Mouse (Mus musculus) limb, embryonic 12.5 days (tissue): ENCODE measurements around the gene Mecom. TPM values are rescaled to one million over a fixed set of nuclear protein-coding genes. Genes with fewer than 3 reads are reported as not detected.

Source experiments
- ATAC-seq: fragments of 200-750 bp; cut with Nextera tagmentation; 2 replicates; pipeline ENCODE4 v1.8.0; 2017; ENCODE audit warnings: low read depth, moderate TSS enrichment; ENCODE audit not compliant: insufficient number of reproducible peaks, insufficient read depth, low FRiP score, low TSS enrichment
- H3K27ac ChIP-seq: fragments of 300-500 bp; sonication (generic); 2 replicates; pipeline ENCODE4 v1.5.1; 2016; ENCODE audit warnings: mild to moderate bottlenecking, moderate library complexity
- H3K27me3 ChIP-seq: fragments of 300-500 bp; sonication (generic); 2 replicates; pipeline ENCODE4 v1.6.1; 2016; ENCODE audit warnings: mild to moderate bottlenecking, moderate library complexity
- H3K36me3 ChIP-seq: fragments of 300-500 bp; sonication (generic); 2 replicates; pipeline ENCODE4 v1.6.1; 2016; ENCODE audit warnings: mild to moderate bottlenecking, moderate library complexity
- H3K4me1 ChIP-seq: fragments of 300-500 bp; sonication (generic); replicated peaks from 2 replicates; pipeline ENCODE4 v1.6.1; 2016
- H3K4me2 ChIP-seq: fragments of 300-500 bp; sonication (generic); 2 replicates; pipeline ENCODE4 v1.6.1; 2016; ENCODE audit warnings: mild to moderate bottlenecking, moderate library complexity
- H3K4me3 ChIP-seq: fragments of 300-500 bp; sonication (generic); replicated peaks from 2 replicates; pipeline ENCODE4 v1.5.1; 2016; ENCODE audit warnings: mild to moderate bottlenecking
- H3K9ac ChIP-seq: fragments of 300-500 bp; sonication (generic); replicated peaks from 2 replicates; pipeline ENCODE4 v1.6.1; 2016; ENCODE audit warnings: mild to moderate bottlenecking, moderate library complexity
- H3K9me3 ChIP-seq: fragments of 300-500 bp; sonication (generic); 2 replicates; pipeline ENCODE4 v1.6.1; 2016; ENCODE audit warnings: mild to moderate bottlenecking, moderate library complexity
- WGBS: fragments of 180-500 bp; shearing (Covaris S2); methylation state at CpG from one replicate; pipeline ENCODE4 v1.1.7; 2016; 5-methylcytosine and 5-hydroxymethylcytosine counted together
- polyA plus RNA-seq: library from polyadenylated mRNA; unstranded; fragments of >200 nt; fragmentation: Nextera tagmentation; extraction: Ambion mirVana; gene quantifications from 2 replicates; pipeline ENCODE4 v1.2.1, GENCODE M21; 2016

Gene Mecom
- polyA plus RNA-seq, 1 experiment from 2014 or later: 187 TPM

GRCm38 (mm10) chr3:30164834-30165233, 383.0 kb downstream of the Mecom start:
- 53% methylated on average over 4 of the region's 4 CpGs for WGBS
- H3K4me3 ChIP-seq: no peak overlapping the region
- no peak overlapping the region for H3K4me2 ChIP-seq
- H3K27ac ChIP-seq: no peak overlapping the region
- no peaks in the 10 kb centered on the region for H3K9me3 ChIP-seq
- H3K4me1 ChIP-seq: peaks cover 27% of the 10 kb centered on the region
- H3K27me3 ChIP-seq: no peaks in the 10 kb centered on the region
- no peak overlapping the region for H3K9ac ChIP-seq
- H3K36me3 ChIP-seq: 0 out of 2 replicates have a peak, but pooled peaks cover 6% of the 10 kb centered on the region
- no peak for ATAC-seq

GRCm38 (mm10) chr3:30163390-30163789, 384.4 kb downstream of the Mecom start:
- H3K27me3 ChIP-seq: no peaks in the 10 kb centered on the region
- peaks cover 37% of the 10 kb centered on the region for H3K4me1 ChIP-seq
- no peak overlapping the region for H3K9ac ChIP-seq
- H3K9me3 ChIP-seq: no peaks in the 10 kb centered on the region
- 0 out of 2 replicates have a peak, but pooled peaks cover 6% of the 10 kb centered on the region for H3K36me3 ChIP-seq
- H3K4me3 ChIP-seq: no peak overlapping the region
- no peak for ATAC-seq
- H3K4me2 ChIP-seq: no peak overlapping the region
- no peak overlapping the region for H3K27ac ChIP-seq
- 72% methylated on average over 4 of the region's 4 CpGs for WGBS

GRCm38 (mm10) chr3:30160961-30161670, 386.7 kb downstream of the Mecom start:
- peaks cover 52% of the 10 kb centered on the region for H3K4me1 ChIP-seq

GRCm38 (mm10) chr3:30160346-30160745, 387.5 kb downstream of the Mecom start:
- no peak for ATAC-seq
- Histone ChIP-seq H3K9me3 (no peaks in the 10 kb centered on the region), H3K9ac (no peak overlapping the region), H3K4me3 (no peak overlapping the region), H3K4me1 (peaks cover 59% of the 10 kb centered on the region), H3K27me3 (no peaks in the 10 kb centered on the region), H3K36me3 (no peaks in the 10 kb centered on the region), H3K27ac (peak overlapping the region; percentile 57; the same call in 1 of the 2 replicates), H3K4me2 (no peak overlapping the region)
- 81% methylated on average over 5 of the region's 5 CpGs for WGBS

More at GRCm38 (mm10) chr3:30160961-30161670, 386.7 kb downstream of the Mecom start:
- no peak for ATAC-seq
- WGBS: 89% methylated on average over 5 of the region's 5 CpGs
- H3K9me3 ChIP-seq: no peaks in the 10 kb centered on the region
- no peak overlapping the region for H3K4me2 ChIP-seq
- H3K4me3 ChIP-seq: no peak overlapping the region
- H3K9ac ChIP-seq: no peak overlapping the region
- H3K27ac ChIP-seq: peak overlapping the region; percentile 57
- H3K36me3 ChIP-seq: 0 out of 2 replicates have a peak, but pooled peaks cover 2% of the 10 kb centered on the region
- no peaks in the 10 kb centered on the region for H3K27me3 ChIP-seq

GRCm38 (mm10) chr3:30157128-30157670, 390.6 kb downstream of the Mecom start:
- no peak overlapping the region for H3K9ac ChIP-seq
- H3K4me1 ChIP-seq: peaks cover 74% of the 10 kb centered on the region
- 63% methylated on average over 7 of the region's 7 CpGs for WGBS
- H3K4me3 ChIP-seq: no peak overlapping the region
- ATAC-seq: no peak
- H3K4me2 ChIP-seq: no peak overlapping the region
- no peaks in the 10 kb centered on the region for H3K9me3 ChIP-seq
- no peaks in the 10 kb centered on the region for H3K27me3 ChIP-seq
- H3K27ac ChIP-seq: peak overlapping the region; percentile 87
- H3K36me3 ChIP-seq: no peaks in the 10 kb centered on the region

GRCm38 (mm10) chr3:30154390-30154789, 393.4 kb downstream of the Mecom start:
- Histone ChIP-seq H3K4me1 (peaks cover 77% of the 10 kb centered on the region), H3K9me3 (no peaks in the 10 kb centered on the region), H3K9ac (no peak overlapping the region), H3K36me3 (no peaks in the 10 kb centered on the region), H3K4me2 (no peak overlapping the region), H3K27me3 (no peaks in the 10 kb centered on the region), H3K4me3 (no peak overlapping the region), H3K27ac (no peak overlapping the region)
- no peak for ATAC-seq
- WGBS: 84% methylated on average over 7 of the region's 7 CpGs

- Histone ChIP-seq H3K27me3 (no peaks in the 10 kb centered on the region), H3K27ac (no peak overlapping the region), H3K4me3 (no peak overlapping the region), H3K9ac (no peak overlapping the region), H3K36me3 (no peaks in the 10 kb centered on the region), H3K9me3 (no peaks in the 10 kb centered on the region), H3K4me1 (peaks cover 77% of the 10 kb centered on the region), H3K4me2 (no peak overlapping the region)
- 74% methylated on average over 3 of the region's 3 CpGs for WGBS
- no peak for ATAC-seq
Measured at GRCm38 (mm10) chr3:30153923-30154331, 393.9 kb downstream of the Mecom start.

- Histone ChIP-seq H3K9me3 (no peaks in the 10 kb centered on the region), H3K27ac (peak overlapping the region; percentile 81), H3K27me3 (no peaks in the 10 kb centered on the region), H3K4me2 (no peak overlapping the region), H3K4me3 (no peak overlapping the region), H3K9ac (no peak overlapping the region), H3K36me3 (no peaks in the 10 kb centered on the region), H3K4me1 (peaks cover 54% of the 10 kb centered on the region)
- WGBS: 83% methylated on average over 4 of the region's 4 CpGs
- ATAC-seq: no peak
Measured at GRCm38 (mm10) chr3:30150071-30150470, 397.7 kb downstream of the Mecom start.

GRCm38 (mm10) chr3:30148378-30149079, 399.3 kb downstream of the Mecom start:
- Histone ChIP-seq H3K4me3 (no peak overlapping the region), H3K9ac (no peak overlapping the region), H3K4me1 (peaks cover 67% of the 10 kb centered on the region), H3K27ac (no peak overlapping the region), H3K36me3 (no peaks in the 10 kb centered on the region), H3K4me2 (no peak overlapping the region), H3K9me3 (no peaks in the 10 kb centered on the region), H3K27me3 (no peaks in the 10 kb centered on the region)
- 87% methylated on average over 8 of the region's 8 CpGs for WGBS
- ATAC-seq: no peak

- Histone ChIP-seq H3K4me2 (no peak overlapping the region), H3K27ac (peak overlapping the region; percentile 62), H3K4me1 (peaks cover 48% of the 10 kb centered on the region), H3K36me3 (no peaks in the 10 kb centered on the region), H3K9me3 (no peaks in the 10 kb centered on the region), H3K27me3 (no peaks in the 10 kb centered on the region), H3K4me3 (no peak overlapping the region), H3K9ac (no peak overlapping the region)
- 62% methylated on average over 5 of the region's 5 CpGs for WGBS
- ATAC-seq: no peak
Measured at GRCm38 (mm10) chr3:30145051-30145450, 402.8 kb downstream of the Mecom start.

GRCm38 (mm10) chr3:30143961-30144411, 403.8 kb downstream of the Mecom start:
- 20% methylated on average over 11 of the region's 11 CpGs for WGBS
- Histone ChIP-seq H3K4me1 (peaks cover 47% of the 10 kb centered on the region), H3K4me3 (no peak overlapping the region), H3K36me3 (no peaks in the 10 kb centered on the region), H3K27ac (peak overlapping the region; percentile 62), H3K27me3 (no peaks in the 10 kb centered on the region), H3K9me3 (no peaks in the 10 kb centered on the region; the same call in 1 of the 2 replicates), H3K9ac (no peak overlapping the region), H3K4me2 (no peak overlapping the region)
- ATAC-seq: no peak
